In genomic region chr8:84256822-84257610, GRCm38 (mm10) we compare ENCODE assay signal across 8 mouse cellular contexts. TPM values are rescaled to one million over a fixed set of nuclear protein-coding genes. Genes with fewer than 3 reads are reported as not detected.
DNase-seq lines count a peak whose midpoint lies in the region; ATAC-seq and TF ChIP-seq lines count a peak whose summit lies in the region.

TSS of gene Mri1 (minus strand) at chr8:84257326.

- H3K36me3 ChIP-seq in hindbrain, postnatal 0 days (ENCODE audit: insufficient read depth, low read length) = peaks cover 54% of the 10 kb centered on the region

- H3K9ac ChIP-seq in hindbrain, postnatal 0 days (replicated peaks; ENCODE audit: low read length) = peak within 1 kb of the TSS; percentile 80

- H3K4me1 ChIP-seq in cortical plate, adult 2 months (ENCODE audit: control insufficient read depth, insufficient read depth, low read length) = peaks cover 4% of the 10 kb centered on the region
- H3K4me1 ChIP-seq in hindbrain, postnatal 0 days (ENCODE audit: insufficient read depth, low read length) = peaks cover 10% of the 10 kb centered on the region; the same call in 1 of the 2 replicates

- H3K4me3 ChIP-seq in cortical plate, adult 2 months (ENCODE audit: insufficient read depth, low read length) = peak within 1 kb of the TSS; percentile 58
- peak within 1 kb of the TSS; percentile 77 for H3K4me3 ChIP-seq in hindbrain, postnatal 0 days (ENCODE audit: low read length)

- TF ChIP-seq CTCF in cortical plate, adult 2 months (IDR thresholded peaks at IDR 0.05; ENCODE audit: extremely low read depth, insufficient read depth, low read length) = no peak
- peak; percentile 43 for TF ChIP-seq CTCF in hindbrain, postnatal 0 days (IDR thresholded peaks at IDR 0.05; ENCODE audit: low read depth)

- peak; percentile 88 for ATAC-seq in hindbrain, postnatal 0 days
- peak; percentile 85 for ATAC-seq in megakaryocyte-erythroid progenitor cell, adult 5-6 weeks (replicated peaks; ENCODE audit: low FRiP score, low TSS enrichment, poor library complexity, severe bottlenecking)

- no peaks in the 10 kb centered on the region for H3K9me3 ChIP-seq in hindbrain, postnatal 0 days (ENCODE audit: low read length)

- no peaks in the 10 kb centered on the region for H3K27me3 ChIP-seq in hindbrain, postnatal 0 days (ENCODE audit: insufficient read depth, low read length)

- peak; percentile 70 to 74 for DNase-seq in adrenal gland, adult 18-20 months (ENCODE audit: low spot score in 2 of 2)
- DNase-seq in gastrocnemius, adult 8-10 months (ENCODE audit: low spot score in 2 of 2) = peak; percentile 61 to 82
- DNase-seq in hindbrain, postnatal 0 days (ENCODE audit: low spot score) = peak; percentile 97
- peak; percentile 83 for DNase-seq in left cerebral cortex, postnatal 14 days (ENCODE audit: low spot score in 2 of 2)
- DNase-seq in right cerebral cortex, postnatal 25 days = peak; percentile 76
- DNase-seq in urinary bladder, postnatal 36 days (ENCODE audit: low spot score in 2 of 2) = peak; percentile 75 to 83

- intact Hi-C loops in left cerebral cortex, postnatal 14 days (cut with DNase I) = no loop called here

- H3K27ac ChIP-seq in cortical plate, adult 2 months (ENCODE audit: insufficient read depth, low read length) = peak within 1 kb of the TSS; percentile 69
- H3K27ac ChIP-seq in hindbrain, postnatal 0 days = peak within 1 kb of the TSS; percentile 95

- 2% methylated on average over 63 of the region's 64 CpGs for WGBS in hindbrain, postnatal 0 days

- TF ChIP-seq POLR2A in cortical plate, adult 2 months (IDR thresholded peaks at IDR 0.05; ENCODE audit: extremely low read depth, insufficient read depth, low read length) = peak; percentile 92

- peak within 1 kb of the TSS; percentile 98 for H3K4me2 ChIP-seq in hindbrain, postnatal 0 days (ENCODE audit: low read depth, low read length)

RNA-seq across cellular contexts. Expression of gene Mri1, which starts in this region (rescaled TPM):
- total RNA-seq in adrenal gland, adult 18-20 months (2021) = 10 to 100 TPM; 26.2 to 33.4 TPM
- polyA plus RNA-seq in cortical plate, adult 2 months (2012; rRNA removed) = 25.0 and 25.2 TPM in 2 replicates
- 10 to 100 TPM; 13.3 to 18.8 (median 16.4) TPM for total RNA-seq in gastrocnemius, adult 8-10 months (2022)
- total RNA-seq in hindbrain, postnatal 0 days (2014; rRNA removed) = 46.1 and 71.6 TPM in 2 replicates
- polyA plus RNA-seq in hindbrain, postnatal 0 days (2015; fragmentation: Nextera tagmentation; extraction: Ambion mirVana) = 41.6 and 44.7 TPM in 2 replicates
- 10 to 100 TPM; 18.4 to 21.8 TPM for total RNA-seq in left cerebral cortex, postnatal 14 days (2021)
- 36.7 and 51.9 TPM in 2 replicates for total RNA-seq in megakaryocyte-erythroid progenitor cell, adult 5-6 weeks (2014; fragmentation: Nextera tagmentation)
- total RNA-seq in megakaryocyte-erythroid progenitor cell, adult 5-6 weeks (2017) = 19.1 and 19.3 TPM in 2 replicates

Comparison
In these comparisons a context has a peak if more than half of its experiments do, and no peak if none do; other contexts are left out.
1. Peak in every context shown above with its lines: DNase-seq, ATAC-seq, H3K4me3 ChIP-seq and H3K27ac ChIP-seq.